Mouse (Mus musculus): ENCODE measurements around the gene Mfn2. TPM values are rescaled to one million over a fixed set of nuclear protein-coding genes. Genes with fewer than 3 reads are reported as not detected.

The Mfn2 gene
- polyA plus RNA-seq, 1 experiment from 2014 or later, result 14.1 TPM

DNA sequence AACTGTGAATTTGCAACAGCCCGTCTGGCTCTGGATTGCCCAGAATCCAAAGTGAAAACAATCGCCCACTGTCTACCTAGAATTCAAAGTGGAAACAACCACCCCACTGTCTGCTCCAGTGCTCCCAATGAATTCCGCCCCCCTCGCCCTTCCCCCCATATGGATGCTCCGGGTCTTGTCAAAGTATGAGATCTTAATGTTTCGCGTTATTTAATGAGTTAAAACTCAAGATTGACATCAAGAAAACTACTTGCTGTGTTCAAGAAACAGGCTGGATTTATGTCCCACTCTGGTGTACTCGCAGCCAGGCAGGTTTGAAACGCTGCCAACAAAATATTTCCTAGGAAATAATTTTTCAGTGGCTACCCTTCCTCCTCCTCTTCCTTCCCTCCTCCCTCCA is 35.6 kb upstream of the Mfn2 start:
- WGBS (ENCODE audit: insufficient replicate concordance), result 60% methylated on average over 9 of the region's 9 CpGs
- Histone ChIP-seq H3K27ac (ENCODE audit: low read depth) (peak overlapping the region; percentile 45), H3K27me3 (ENCODE audit: insufficient read depth, low read length) (no peaks in the 10 kb centered on the region), H3K36me3 (replicated peaks; ENCODE audit: insufficient read depth, low read length) (peaks cover 17% of the 10 kb centered on the region), H3K4me3 (ENCODE audit: low read depth, low read length) (no peak overlapping the region), H3K4me1 (ENCODE audit: insufficient read depth) (peaks cover 49% of the 10 kb centered on the region), H3K9ac (replicated peaks) (no peak overlapping the region), H3K9me3 (ENCODE audit: low read length) (no peaks in the 10 kb centered on the region), H3K4me2 (ENCODE audit: low read depth, low read length) (peak overlapping the region; percentile 33)
- no peak for ATAC-seq
- TF ChIP-seq EP300 (IDR thresholded peaks at IDR 0.05; ENCODE audit: low read depth), result no peak
- TF ChIP-seq CTCF (IDR thresholded peaks at IDR 0.05; ENCODE audit: low read depth), result no peak
- DNase-seq, result no peak

DNA sequence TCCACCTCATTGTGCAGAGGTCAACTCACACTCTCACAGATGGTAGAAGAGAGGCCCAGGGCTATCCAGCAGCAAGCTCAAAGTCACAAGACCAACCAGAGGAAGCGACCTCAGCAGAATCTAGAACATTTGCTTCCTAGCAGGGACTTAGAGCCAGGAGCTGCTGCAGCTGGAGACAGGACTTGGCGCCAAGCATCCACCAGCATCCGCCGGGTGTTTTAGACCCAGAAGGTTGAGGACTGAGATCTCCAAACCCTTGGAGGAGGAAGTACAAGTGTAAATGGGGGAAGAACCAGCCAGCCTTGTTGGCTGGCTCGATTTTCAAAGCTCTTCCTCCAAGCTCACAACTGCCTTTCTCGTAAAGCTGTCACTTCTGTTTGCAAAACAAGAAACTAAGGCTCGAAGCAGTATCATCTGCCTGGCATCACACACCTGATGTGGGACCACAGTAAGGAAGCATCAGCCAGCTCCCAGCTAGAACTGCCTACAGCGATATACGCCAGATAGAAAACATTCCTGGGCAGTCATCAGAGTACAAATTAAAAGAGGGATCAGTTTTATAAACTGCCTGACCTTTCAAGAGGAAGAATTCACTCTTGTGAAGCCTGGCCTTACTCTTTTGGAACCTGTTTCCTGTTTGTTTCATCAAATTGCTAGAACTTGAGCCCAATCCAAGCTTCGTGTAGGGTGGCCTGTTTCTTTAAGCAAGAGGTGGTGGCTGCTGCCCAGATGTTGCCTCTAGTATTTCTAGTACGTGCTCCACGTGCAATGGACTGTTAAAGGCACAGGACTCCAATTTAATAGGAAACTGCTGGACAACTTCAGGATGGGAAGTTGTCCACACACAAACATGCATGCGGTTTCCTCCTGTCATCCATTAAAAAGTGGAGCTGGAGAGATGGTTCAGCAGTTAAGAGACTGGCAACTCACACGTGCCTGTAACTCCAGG is 33.9 kb upstream of the Mfn2 start:
- DNase-seq (no peak), ATAC-seq (no peak)
- TF ChIP-seq CTCF (IDR thresholded peaks at IDR 0.05; ENCODE audit: low read depth), result no peak
- no peak for TF ChIP-seq EP300 (IDR thresholded peaks at IDR 0.05; ENCODE audit: low read depth)
- Histone ChIP-seq H3K4me1 (ENCODE audit: insufficient read depth) (peaks cover 55% of the 10 kb centered on the region), H3K9ac (replicated peaks) (no peak overlapping the region), H3K4me3 (ENCODE audit: low read depth, low read length) (no peak overlapping the region), H3K4me2 (ENCODE audit: low read depth, low read length) (no peak overlapping the region), H3K9me3 (ENCODE audit: low read length) (no peaks in the 10 kb centered on the region), H3K36me3 (replicated peaks; ENCODE audit: insufficient read depth, low read length) (0 out of 2 replicates have a peak, but pooled peaks cover 3% of the 10 kb centered on the region), H3K27ac (ENCODE audit: low read depth) (peak overlapping the region; percentile 64), H3K27me3 (ENCODE audit: insufficient read depth, low read length) (no peaks in the 10 kb centered on the region)
- 42% methylated on average over 14 of the region's 14 CpGs for WGBS (ENCODE audit: insufficient replicate concordance)

DNA sequence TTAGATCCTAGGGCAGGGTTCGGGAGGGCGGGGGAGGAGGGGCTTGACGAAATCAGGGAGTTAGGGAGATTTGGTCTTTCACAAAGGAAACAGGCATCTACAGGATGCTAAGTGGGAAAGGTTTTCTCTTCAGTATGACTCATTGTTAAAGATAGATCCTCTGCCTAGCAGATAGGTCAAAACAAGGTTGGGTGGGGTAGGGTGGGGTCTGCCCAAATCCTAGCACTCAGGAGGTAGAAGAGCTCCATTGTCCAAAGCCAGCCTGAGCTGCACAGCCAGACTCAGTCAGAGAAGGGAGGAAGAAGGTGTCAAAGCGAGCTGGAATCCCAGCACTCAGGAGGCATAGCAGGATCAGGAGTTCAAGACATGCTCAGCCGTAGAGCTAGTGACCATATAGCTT is 33.0 kb upstream of the Mfn2 start:
- Histone ChIP-seq H3K9me3 (ENCODE audit: low read length) (no peaks in the 10 kb centered on the region), H3K27me3 (ENCODE audit: insufficient read depth, low read length) (no peaks in the 10 kb centered on the region), H3K27ac (ENCODE audit: low read depth) (0 out of 2 replicates have a peak overlapping the region, but pooled peaks have one; percentile 81), H3K4me1 (ENCODE audit: insufficient read depth) (peaks cover 48% of the 10 kb centered on the region), H3K4me2 (ENCODE audit: low read depth, low read length) (no peak overlapping the region), H3K4me3 (ENCODE audit: low read depth, low read length) (no peak overlapping the region), H3K36me3 (replicated peaks; ENCODE audit: insufficient read depth, low read length) (no peaks in the 10 kb centered on the region), H3K9ac (replicated peaks) (no peak overlapping the region)
- DNase-seq (no peak), ATAC-seq (no peak)
- TF ChIP-seq EP300 (IDR thresholded peaks at IDR 0.05; ENCODE audit: low read depth) (no peak), CTCF (IDR thresholded peaks at IDR 0.05; ENCODE audit: low read depth) (no peak)
- 68% methylated on average over 5 of the region's 5 CpGs for WGBS (ENCODE audit: insufficient replicate concordance)

DNA sequence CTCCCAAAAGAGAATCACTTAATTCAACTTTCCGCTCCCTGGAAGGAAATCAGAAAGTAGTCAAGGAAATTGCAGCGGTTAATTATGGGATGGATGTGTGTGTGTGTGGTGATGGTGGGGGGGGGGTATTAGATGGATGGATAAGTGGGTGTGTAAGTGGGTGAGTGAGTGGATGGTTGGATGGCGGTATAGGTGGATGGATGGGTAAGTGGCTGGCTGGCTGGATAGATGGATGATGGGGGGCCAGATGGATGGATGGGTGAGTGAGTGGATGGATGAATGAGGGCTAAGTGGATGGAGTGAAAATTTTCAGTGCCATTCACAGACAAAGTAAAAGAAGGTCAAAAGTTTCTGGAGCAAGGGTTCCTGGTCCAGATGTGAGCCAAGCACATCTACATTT is 32.5 kb upstream of the Mfn2 start:
- Histone ChIP-seq H3K27me3 (ENCODE audit: insufficient read depth, low read length) (no peaks in the 10 kb centered on the region), H3K9ac (replicated peaks) (peak overlapping the region; percentile 80), H3K36me3 (replicated peaks; ENCODE audit: insufficient read depth, low read length) (no peaks in the 10 kb centered on the region), H3K27ac (ENCODE audit: low read depth) (peak overlapping the region; percentile 81; the same call in 1 of the 2 replicates), H3K9me3 (ENCODE audit: low read length) (no peaks in the 10 kb centered on the region), H3K4me2 (ENCODE audit: low read depth, low read length) (peak overlapping the region; percentile 89), H3K4me1 (ENCODE audit: insufficient read depth) (peaks cover 43% of the 10 kb centered on the region), H3K4me3 (ENCODE audit: low read depth, low read length) (peak overlapping the region; percentile 81)
- DNase-seq (no peak), ATAC-seq (no peak)
- 50% methylated on average over 3 of the region's 3 CpGs for WGBS (ENCODE audit: insufficient replicate concordance)
- TF ChIP-seq CTCF (IDR thresholded peaks at IDR 0.05; ENCODE audit: low read depth), result no peak

DNA sequence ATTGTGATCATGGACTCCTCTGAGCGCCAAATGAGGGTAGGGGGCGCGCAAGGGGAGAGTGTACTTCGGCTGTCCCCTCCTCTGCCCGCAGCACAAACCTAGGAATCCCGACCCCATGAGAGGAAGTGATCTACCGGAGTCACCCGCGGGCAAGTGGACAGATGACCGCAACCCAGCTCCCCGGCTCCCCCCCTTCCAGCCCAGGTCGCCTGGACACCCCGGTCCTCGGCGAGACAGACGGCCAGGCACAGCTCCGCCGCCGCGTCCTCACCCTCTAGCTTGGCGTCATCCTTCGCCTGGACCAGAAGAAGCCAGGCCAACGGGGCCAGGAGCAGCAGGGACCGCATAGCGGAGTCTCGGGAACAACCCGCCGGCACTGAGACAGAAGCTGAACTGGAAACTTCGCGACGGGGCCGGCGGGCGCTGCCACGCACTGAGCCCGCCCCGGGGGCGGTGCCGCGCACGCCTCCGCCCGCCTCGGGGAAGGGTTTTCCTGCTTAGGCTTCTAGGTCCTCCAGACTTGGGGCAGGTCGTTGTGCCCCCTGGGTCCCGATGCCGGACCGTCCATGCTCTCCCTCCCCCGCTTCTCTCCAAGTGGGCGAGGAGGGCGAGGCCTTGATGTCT is 31.9 kb upstream of the Mfn2 start, which contains the start of gene Plod1:
Plod1 (minus strand) TSS at position 437 of the 624 bp plus-strand sequence.
- peak; percentile 83 for DNase-seq
- H3K27ac ChIP-seq (ENCODE audit: low read depth), result peak within 1 kb of the TSS; percentile 81
- H3K4me1 ChIP-seq (ENCODE audit: insufficient read depth), result peaks cover 37% of the 10 kb centered on the region
- H3K27me3 ChIP-seq (ENCODE audit: insufficient read depth, low read length), result no peaks in the 10 kb centered on the region
- H3K9ac ChIP-seq (replicated peaks), result peak within 1 kb of the TSS; percentile 80
- peak within 1 kb of the TSS; percentile 81 for H3K4me3 ChIP-seq (ENCODE audit: low read depth, low read length)
- peak within 1 kb of the TSS; percentile 89 for H3K4me2 ChIP-seq (ENCODE audit: low read depth, low read length)
- H3K36me3 ChIP-seq (replicated peaks; ENCODE audit: insufficient read depth, low read length), result no peaks in the 10 kb centered on the region
- TF ChIP-seq CTCF (IDR thresholded peaks at IDR 0.05; ENCODE audit: low read depth) (no peak), EP300 (IDR thresholded peaks at IDR 0.05; ENCODE audit: low read depth) (no peak)
- H3K9me3 ChIP-seq (ENCODE audit: low read length), result no peaks in the 10 kb centered on the region
- under 1% methylated on average over 50 of the region's 51 CpGs for WGBS (ENCODE audit: insufficient replicate concordance)
- ATAC-seq, result peak; percentile 45

DNA sequence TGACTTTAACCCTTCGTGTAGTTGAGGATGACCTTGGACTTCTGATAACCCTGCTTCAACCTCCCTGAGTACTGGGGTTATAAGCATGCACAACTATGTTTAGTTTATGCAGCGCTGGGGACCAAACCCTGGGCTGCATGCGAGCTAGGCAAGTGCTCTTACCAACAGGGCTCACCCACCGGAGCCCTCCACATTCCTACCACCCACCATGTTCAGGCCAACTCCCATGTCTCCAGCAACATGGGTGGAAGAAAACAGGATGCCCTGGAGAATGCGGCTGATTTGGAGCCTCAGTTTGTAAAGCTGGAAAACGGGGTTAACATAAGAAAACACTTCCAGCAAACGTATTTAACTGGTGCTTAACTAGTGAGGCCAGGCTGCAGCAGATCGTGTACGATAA is 31.4 kb upstream of the Mfn2 start:
- 19% methylated on average over 9 of the region's 9 CpGs for WGBS (ENCODE audit: insufficient replicate concordance)
- H3K9me3 ChIP-seq (ENCODE audit: low read length), result no peaks in the 10 kb centered on the region
- peak overlapping the region; percentile 81 for H3K4me3 ChIP-seq (ENCODE audit: low read depth, low read length)
- no peaks in the 10 kb centered on the region for H3K27me3 ChIP-seq (ENCODE audit: insufficient read depth, low read length)
- peak overlapping the region; percentile 81; the same call in 1 of the 2 replicates for H3K27ac ChIP-seq (ENCODE audit: low read depth)
- DNase-seq (no peak), ATAC-seq (no peak)
- TF ChIP-seq CTCF (IDR thresholded peaks at IDR 0.05; ENCODE audit: low read depth) (no peak), EP300 (IDR thresholded peaks at IDR 0.05; ENCODE audit: low read depth) (no peak)
- peak overlapping the region; percentile 89 for H3K4me2 ChIP-seq (ENCODE audit: low read depth, low read length)
- H3K36me3 ChIP-seq (replicated peaks; ENCODE audit: insufficient read depth, low read length), result 0 out of 2 replicates have a peak, but pooled peaks cover 2% of the 10 kb centered on the region
- peak overlapping the region; percentile 80 for H3K9ac ChIP-seq (replicated peaks)
- peaks cover 35% of the 10 kb centered on the region for H3K4me1 ChIP-seq (ENCODE audit: insufficient read depth)

All from liver, postnatal 0 days (tissue).